In the genomic region with DNA sequence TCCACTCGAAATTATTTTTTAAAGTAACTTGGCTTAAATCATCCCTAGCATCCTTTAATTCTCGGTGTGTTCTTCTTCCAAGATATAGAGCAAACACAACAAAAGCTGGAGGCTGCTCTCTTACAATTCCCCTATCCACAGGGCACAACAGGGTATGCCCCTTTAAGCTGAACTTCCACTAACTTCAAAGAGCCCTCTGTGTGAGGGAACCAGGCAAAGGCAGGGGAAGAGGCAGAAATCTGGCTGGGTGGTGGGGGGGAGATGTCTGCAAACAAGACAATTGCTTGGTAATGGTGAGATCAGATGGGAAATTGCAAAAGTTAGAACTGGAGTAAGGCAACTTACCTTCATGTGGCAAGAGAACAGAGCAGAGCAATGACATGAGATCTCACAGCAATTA, we compare ENCODE assay signal across 20 mouse cellular contexts.
DNase-seq lines count a peak whose midpoint lies in the region; ATAC-seq lines count a peak whose summit lies in the region.
"Had no signal": no experiment of that assay in that cellular context is flagged by ENCODE, and none has a peak within 500 bp of the region (broad histone marks: within the 10 kb centered on the region; RNA-seq: fewer than 3 reads in every experiment).

No protein-coding gene starts in this region.

- no peaks in the 10 kb centered on the region for H3K36me3 ChIP-seq in forebrain, embryonic 14.5 days (ENCODE audit: control insufficient read depth, insufficient read depth, low read length)
- no peaks in the 10 kb centered on the region for H3K36me3 ChIP-seq in forebrain, embryonic 12.5 days (replicated peaks)
- no peaks in the 10 kb centered on the region for H3K36me3 ChIP-seq in neural tube, embryonic 15.5 days
- no peaks in the 10 kb centered on the region for H3K36me3 ChIP-seq in limb, embryonic 10.5 days
- H3K36me3 ChIP-seq in heart, embryonic 12.5 days, result no peaks in the 10 kb centered on the region
- H3K36me3 ChIP-seq: heart, embryonic 10.5 days; kidney, embryonic 15.5 days; liver, embryonic 13.5 days; neural tube, embryonic 13.5 days had no signal

- H3K4me3 ChIP-seq in forebrain, embryonic 14.5 days (ENCODE audit: low read depth, low read length), result no peak overlapping the region
- no peak overlapping the region for H3K4me3 ChIP-seq in forebrain, embryonic 12.5 days (replicated peaks)
- no peak overlapping the region for H3K4me3 ChIP-seq in neural tube, embryonic 15.5 days (replicated peaks)
- no peak overlapping the region for H3K4me3 ChIP-seq in limb, embryonic 10.5 days
- no peak overlapping the region for H3K4me3 ChIP-seq in heart, embryonic 12.5 days
- H3K4me3 ChIP-seq: gastrocnemius, adult 2 months; heart, embryonic 10.5 days; kidney, embryonic 15.5 days; liver, embryonic 13.5 days; neural tube, embryonic 13.5 days had no signal

- no peak for ATAC-seq in forebrain, embryonic 14.5 days
- no peak for ATAC-seq in forebrain, embryonic 12.5 days (ENCODE audit: low FRiP score)
- ATAC-seq in neural tube, embryonic 15.5 days (ENCODE audit: low FRiP score), result no peak
- no peak for ATAC-seq in heart, embryonic 12.5 days (ENCODE audit: insufficient number of reproducible peaks, low FRiP score)

- H3K27me3 ChIP-seq in forebrain, embryonic 14.5 days (replicated peaks; ENCODE audit: control insufficient read depth, insufficient read depth, low read length), result no peaks in the 10 kb centered on the region
- H3K27me3 ChIP-seq in forebrain, embryonic 12.5 days, result no peaks in the 10 kb centered on the region
- H3K27me3 ChIP-seq in neural tube, embryonic 15.5 days (replicated peaks), result no peaks in the 10 kb centered on the region
- H3K27me3 ChIP-seq in limb, embryonic 10.5 days (ENCODE audit: low read depth, poor library complexity, severe bottlenecking), result no peaks in the 10 kb centered on the region
- H3K27me3 ChIP-seq in heart, embryonic 12.5 days (replicated peaks), result no peaks in the 10 kb centered on the region
- H3K27me3 ChIP-seq: kidney, embryonic 15.5 days; liver, embryonic 13.5 days; neural tube, embryonic 13.5 days had no signal

- no peaks in the 10 kb centered on the region for H3K4me1 ChIP-seq in forebrain, embryonic 14.5 days (ENCODE audit: control insufficient read depth, insufficient read depth, low read length)
- H3K4me1 ChIP-seq in forebrain, embryonic 12.5 days, result peaks cover 6% of the 10 kb centered on the region; the same call in 1 of the 2 replicates
- no peaks in the 10 kb centered on the region for H3K4me1 ChIP-seq in neural tube, embryonic 15.5 days
- peaks cover 9% of the 10 kb centered on the region for H3K4me1 ChIP-seq in limb, embryonic 10.5 days
- H3K4me1 ChIP-seq in heart, embryonic 12.5 days (replicated peaks), result no peaks in the 10 kb centered on the region
- H3K4me1 ChIP-seq: heart, embryonic 10.5 days; kidney, embryonic 15.5 days; liver, embryonic 13.5 days had no signal

- no peak overlapping the region for H3K9ac ChIP-seq in forebrain, embryonic 14.5 days (ENCODE audit: low read length)
- H3K9ac ChIP-seq in forebrain, embryonic 12.5 days, result no peak overlapping the region
- no peak overlapping the region for H3K9ac ChIP-seq in neural tube, embryonic 15.5 days (replicated peaks)
- H3K9ac ChIP-seq in heart, embryonic 12.5 days, result no peak overlapping the region
- H3K9ac ChIP-seq: kidney, embryonic 15.5 days; liver, embryonic 13.5 days; neural tube, embryonic 13.5 days had no signal

- H3K27ac ChIP-seq in forebrain, embryonic 14.5 days (ENCODE audit: low read depth, low read length), result no peak overlapping the region
- no peak overlapping the region for H3K27ac ChIP-seq in forebrain, embryonic 12.5 days
- H3K27ac ChIP-seq in neural tube, embryonic 15.5 days (replicated peaks), result no peak overlapping the region
- peak overlapping the region; percentile 54; the same call in 1 of the 2 replicates for H3K27ac ChIP-seq in limb, embryonic 10.5 days
- H3K27ac ChIP-seq in heart, embryonic 12.5 days (ENCODE audit: poor library complexity, severe bottlenecking), result no peak overlapping the region
- H3K27ac ChIP-seq: gastrocnemius, adult 2 months; heart, embryonic 10.5 days; kidney, embryonic 15.5 days; liver, embryonic 13.5 days; neural tube, embryonic 13.5 days had no signal

- peak; percentile 8 for DNase-seq in forebrain, embryonic 14.5 days (ENCODE audit: low spot score)
- peak; percentile 23 for DNase-seq in neural tube, embryonic 10.5 days (ENCODE audit: extremely low spot score, low spot score)
- DNase-seq in limb, embryonic 10.5 days (ENCODE audit: low spot score), result peak; percentile 38
- DNase-seq in yolk sac, embryonic 10.5 days (ENCODE audit: low spot score), result no peak
- no peak for DNase-seq in lung, postnatal 36 days
- DNase-seq: adrenal gland, postnatal 25 days; cerebellum, adult 9-11 months; gastrocnemius, adult 2 months; kidney, adult 11 months; kidney, postnatal 36 days; liver, embryonic 13.5 days; lung, adult 2 months; lung, postnatal 14 days; thymus, postnatal 4 days had no signal

- WGBS in forebrain, embryonic 14.5 days, result 45% methylated on average over 2 of the region's 2 CpGs
- 45% methylated on average over 2 of the region's 2 CpGs for WGBS in forebrain, embryonic 12.5 days
- 42% methylated on average over 2 of the region's 2 CpGs for WGBS in neural tube, embryonic 15.5 days
- 44% methylated on average over 2 of the region's 2 CpGs for WGBS in limb, embryonic 10.5 days
- 63% methylated on average over 2 of the region's 2 CpGs for WGBS in heart, embryonic 12.5 days

- no peak overlapping the region for H3K4me2 ChIP-seq in forebrain, embryonic 14.5 days (ENCODE audit: low read length)
- no peak overlapping the region for H3K4me2 ChIP-seq in forebrain, embryonic 12.5 days
- H3K4me2 ChIP-seq in neural tube, embryonic 15.5 days, result no peak overlapping the region
- no peak overlapping the region for H3K4me2 ChIP-seq in heart, embryonic 12.5 days
- H3K4me2 ChIP-seq: kidney, embryonic 15.5 days; liver, embryonic 13.5 days; neural tube, embryonic 13.5 days had no signal

- H3K9me3 ChIP-seq in forebrain, embryonic 14.5 days (replicated peaks; ENCODE audit: control insufficient read depth, low read length), result no peaks in the 10 kb centered on the region
- H3K9me3 ChIP-seq in forebrain, embryonic 12.5 days, result no peaks in the 10 kb centered on the region
- H3K9me3 ChIP-seq in neural tube, embryonic 15.5 days (replicated peaks), result no peaks in the 10 kb centered on the region
- no peaks in the 10 kb centered on the region for H3K9me3 ChIP-seq in limb, embryonic 10.5 days (replicated peaks)
- H3K9me3 ChIP-seq in heart, embryonic 12.5 days (replicated peaks), result no peaks in the 10 kb centered on the region
- H3K9me3 ChIP-seq: heart, embryonic 10.5 days; kidney, embryonic 15.5 days; liver, embryonic 13.5 days; neural tube, embryonic 13.5 days had no signal

Comparison
In these comparisons a context has a peak if more than half of its experiments do, and no peak if none do; other contexts are left out.
1. DNase-seq: peak in forebrain, embryonic 14.5 days (single experiment), neural tube, embryonic 10.5 days (single experiment) and limb, embryonic 10.5 days (single experiment); none in yolk sac, embryonic 10.5 days (single experiment) and lung, postnatal 36 days (single experiment).